Mouse (Mus musculus) gonadal fat pad, adult 2 months (tissue): ENCODE measurements at regions not wholly inside any gene's neighbourhood (a gene's known extent, or its start where the extent isn't known, plus 50 kb on each side); places are given as distances from the start of the nearest gene placed in this dataset.

Experiments
- DNase-seq: peaks from one replicate; pipeline ENCODE4 v3.0.0-alpha.2; 2012; ENCODE audit warnings: low read depth

GRCm38 (mm10) chr15:57644331-57644953 lies 167.0 kb upstream of the Slc22a22 start:
- DNase-seq, result no peak

GRCm38 (mm10) chr15:57639115-57639514 lies 161.7 kb upstream of the Slc22a22 start:
- DNase-seq, result no peak

- no peak for DNase-seq
These were observed 155.6 kb upstream of the Slc22a22 start for GRCm38 (mm10) chr15:57633067-57633466.

GRCm38 (mm10) chr15:57632537-57632936 lies 155.1 kb upstream of the Slc22a22 start:
- DNase-seq, result no peak

- DNase-seq, result no peak
These were observed 141.0 kb upstream of the Slc22a22 start for GRCm38 (mm10) chr15:57618466-57618865.

GRCm38 (mm10) chr15:57616880-57617391 lies 139.5 kb upstream of the Slc22a22 start:
- peak; percentile 36 for DNase-seq

- DNase-seq, result no peak
These were observed 132.6 kb upstream of the Slc22a22 start for GRCm38 (mm10) chr15:57610006-57610405.

GRCm38 (mm10) chr15:57608519-57608918 lies 131.1 kb upstream of the Slc22a22 start:
- DNase-seq, result no peak

- DNase-seq, result no peak
These were observed 123.1 kb upstream of the Slc22a22 start for GRCm38 (mm10) chr15:57600562-57600961.

- no peak for DNase-seq
These were observed 116.0 kb upstream of the Slc22a22 start for GRCm38 (mm10) chr15:57593326-57594004.

- no peak for DNase-seq
These were observed 113.3 kb upstream of the Slc22a22 start for GRCm38 (mm10) chr15:57590597-57591219.

GRCm38 (mm10) chr15:57589404-57590377 lies 112.3 kb upstream of the Slc22a22 start:
- DNase-seq, result peak; percentile 38

- DNase-seq, result no peak
These were observed 108.0 kb upstream of the Slc22a22 start for GRCm38 (mm10) chr15:57585411-57585810.

- DNase-seq, result no peak
These were observed 107.1 kb upstream of the Slc22a22 start for GRCm38 (mm10) chr15:57584498-57584897.

- DNase-seq, result no peak
These were observed 103.8 kb upstream of the Slc22a22 start for GRCm38 (mm10) chr15:57581266-57581665.

GRCm38 (mm10) chr15:57578794-57579193 lies 101.4 kb upstream of the Slc22a22 start:
- DNase-seq, result no peak

- DNase-seq, result no peak
These were observed 96.7 kb upstream of the Slc22a22 start for GRCm38 (mm10) chr15:57574080-57574618.

- no peak for DNase-seq
These were observed 95.0 kb upstream of the Slc22a22 start for GRCm38 (mm10) chr15:57572460-57572859.

GRCm38 (mm10) chr15:57568006-57568630 lies 90.7 kb upstream of the Slc22a22 start:
- DNase-seq, result peak; percentile 67

GRCm38 (mm10) chr15:57547154-57547553 lies 69.7 kb upstream of the Slc22a22 start:
- DNase-seq, result no peak

GRCm38 (mm10) chr15:57545141-57545540 lies 67.7 kb upstream of the Slc22a22 start:
- DNase-seq, result no peak
